Mouse (Mus musculus) cerebellum, postnatal 14 days (tissue): Measurements from ENCODE around the gene Defa30.
"Not testable (repeated sequence)": the region's sequence is repeated elsewhere in the genome, so short reads cannot be mapped to it uniquely, and the experiment has no call there.

Experiments used
- DNase-seq, 2 experiments: peaks; one replicate each; pipeline ENCODE4 v3.0.0; 2021; ENCODE audit warnings: mixed read lengths in 2 of 2

Gene Defa30

DNA sequence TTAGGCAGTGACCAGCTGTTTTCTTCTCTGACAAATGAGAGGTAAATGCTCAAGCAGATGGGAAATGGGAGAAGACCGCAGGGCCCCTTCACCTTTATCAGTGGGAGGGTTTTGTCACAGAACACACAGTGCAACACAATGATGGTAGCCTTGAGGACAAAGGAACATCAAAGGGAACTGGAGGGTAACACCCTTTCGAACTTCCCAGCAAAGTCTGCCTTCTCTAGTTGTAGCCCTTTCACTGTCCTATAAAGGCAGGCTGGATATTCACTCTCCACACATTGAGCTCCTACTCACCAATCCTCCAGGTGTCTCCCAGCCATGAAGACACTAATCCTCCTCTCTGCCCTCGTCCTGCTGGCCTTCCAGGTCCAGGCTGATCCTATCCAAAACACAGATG lies at the start of gene Defa30:
Defa30 (plus strand) TSS at position 301 of the 400 bp plus-strand sequence.
- not testable (repeated sequence) for DNase-seq

DNA sequence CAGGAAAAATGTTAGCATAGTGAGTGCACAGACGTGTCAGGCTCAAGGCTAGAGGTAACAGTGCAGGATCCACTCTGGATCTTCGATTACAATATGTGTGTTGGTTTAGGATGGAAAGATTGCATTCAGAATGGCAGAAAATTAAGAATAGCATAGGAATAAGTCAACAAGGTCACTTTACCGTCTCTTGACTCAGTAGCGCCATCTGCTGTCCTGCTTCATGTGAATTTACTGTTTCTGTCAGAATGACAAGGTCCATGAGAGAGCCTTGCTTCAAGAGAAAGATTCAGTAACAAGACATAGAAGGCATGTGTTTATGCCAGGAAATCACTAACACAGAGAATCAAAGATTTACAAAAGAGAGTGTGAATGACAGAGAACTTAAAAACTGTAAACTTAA lies 41.3 kb upstream of the Defa30 start:
- DNase-seq = peak in 1 of 2 experiments; percentile 2

DNA sequence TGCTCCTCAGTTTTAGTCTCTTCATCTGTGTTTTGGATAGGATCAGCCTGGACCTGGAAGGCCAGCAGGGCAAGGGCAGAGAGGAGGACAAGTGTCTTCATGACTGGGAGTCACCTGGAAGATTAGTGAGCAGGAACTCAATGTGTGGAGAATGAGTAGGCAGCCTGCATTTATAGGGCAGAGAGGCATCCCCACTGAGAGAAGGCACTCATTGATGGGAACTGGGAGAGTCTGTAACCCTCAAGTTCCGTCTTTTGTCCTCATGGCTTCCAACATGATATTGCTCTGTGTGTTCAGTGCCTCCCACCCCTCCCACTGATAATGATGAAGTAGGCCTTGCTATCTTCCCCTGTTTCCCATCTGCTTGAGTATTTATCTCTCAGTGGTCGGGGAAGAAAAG lies 38.5 kb upstream of the Defa30 start, which contains the start of gene Gm14851:
Gm14851 (minus strand) TSS at position 101 of the 400 bp plus-strand sequence.
- not testable (repeated sequence) for DNase-seq

GRCm38 (mm10) chr8:21161977-21162376 lies 27.5 kb downstream of the Defa30 start, which contains the start of gene Defa22:
Gene Defa22 (plus strand): TSS chr8:21162277.
- not testable (repeated sequence) for DNase-seq
